ENCODE assay signal across 17 mouse cellular contexts in the genomic region with DNA sequence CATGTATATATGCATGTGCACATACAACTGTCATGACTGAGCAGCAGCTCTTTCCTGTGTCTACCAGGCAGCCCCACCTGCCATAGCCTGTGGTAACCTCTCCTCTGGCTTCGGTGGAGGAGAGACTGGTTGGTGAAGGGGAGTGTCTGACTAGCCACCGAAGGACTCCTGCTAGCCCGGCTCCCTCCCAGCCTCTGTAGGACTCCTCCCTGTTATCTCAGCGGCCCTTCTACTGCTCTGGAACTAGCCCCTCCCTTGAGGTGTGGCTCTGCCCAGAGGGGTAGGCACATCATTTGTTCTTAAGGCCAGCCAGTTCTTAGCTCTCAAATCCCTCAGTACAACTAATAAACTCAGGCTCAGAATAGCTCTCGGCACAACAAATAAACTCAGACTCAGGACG. TPM values are rescaled to one million over a fixed set of nuclear protein-coding genes. Genes with fewer than 3 reads are reported as not detected.
A peak's percentile ranks its signal among the peaks of the same experiment; 100 is the strongest.
DNase-seq lines count a peak whose midpoint lies in the region; ATAC-seq and TF ChIP-seq lines count a peak whose summit lies in the region.
"Had no signal": no experiment of that assay in that cellular context is flagged by ENCODE, and none has a peak within 500 bp of the region (broad histone marks: within the 10 kb centered on the region; RNA-seq: fewer than 3 reads in every experiment).

No protein-coding gene starts in this region.

- no peaks in the 10 kb centered on the region for H3K9me3 ChIP-seq in intestine, embryonic 15.5 days
- H3K9me3 ChIP-seq in intestine, postnatal 0 days (ENCODE audit: control insufficient read depth): no peaks in the 10 kb centered on the region
- H3K9me3 ChIP-seq in liver, embryonic 11.5 days (ENCODE audit: control insufficient read depth, low read length): no peaks in the 10 kb centered on the region
- no peaks in the 10 kb centered on the region for H3K9me3 ChIP-seq in forebrain, embryonic 10.5 days
- no peaks in the 10 kb centered on the region for H3K9me3 ChIP-seq in hindbrain, postnatal 0 days (ENCODE audit: low read length)
- H3K9me3 ChIP-seq: midbrain, embryonic 13.5 days had no signal

- DNase-seq in R1 (ENCODE audit: low read depth, low spot score): peak; percentile 92
- no peak for DNase-seq in liver, embryonic 11.5 days (ENCODE audit: low spot score)
- peak; percentile 83 to 84 for DNase-seq in spleen, postnatal 4 days (ENCODE audit: low spot score in 2 of 2)
- no peak for DNase-seq in forebrain, embryonic 10.5 days (ENCODE audit: extremely low spot score, low spot score)
- DNase-seq in hindbrain, postnatal 0 days (ENCODE audit: low spot score): no peak
- DNase-seq in left cerebral cortex, postnatal 14 days (ENCODE audit: low spot score in 2 of 2): no peak
- DNase-seq: adrenal gland, postnatal 14 days; cerebellum, adult 18-20 months; embryo, embryonic 11 days; gastrocnemius, postnatal 25 days; heart, postnatal 36 days; kidney, adult 2 months; layer of hippocampus, adult 9-11 months; left cerebral cortex, postnatal 4 days had no signal

- no peak for TF ChIP-seq CTCF in intestine, postnatal 0 days (IDR thresholded peaks at IDR 0.05; ENCODE audit: low read depth)
- TF ChIP-seq CTCF in hindbrain, postnatal 0 days (IDR thresholded peaks at IDR 0.05; ENCODE audit: low read depth): no peak

- H3K27ac ChIP-seq in intestine, embryonic 15.5 days: no peak overlapping the region
- no peak overlapping the region for H3K27ac ChIP-seq in intestine, postnatal 0 days (ENCODE audit: low read depth, low read length)
- peak overlapping the region; percentile 54 for H3K27ac ChIP-seq in liver, embryonic 11.5 days (ENCODE audit: low read depth, low read length)
- H3K27ac ChIP-seq in forebrain, embryonic 10.5 days: no peak overlapping the region
- no peak overlapping the region for H3K27ac ChIP-seq in hindbrain, postnatal 0 days
- H3K27ac ChIP-seq: midbrain, embryonic 13.5 days had no signal

- no peak overlapping the region for H3K9ac ChIP-seq in intestine, embryonic 15.5 days
- H3K9ac ChIP-seq in intestine, postnatal 0 days (ENCODE audit: low read depth, low read length): no peak overlapping the region
- H3K9ac ChIP-seq in liver, embryonic 11.5 days (ENCODE audit: low read depth, low read length): peak overlapping the region; percentile 34; the same call in 1 of the 2 replicates
- no peak overlapping the region for H3K9ac ChIP-seq in hindbrain, postnatal 0 days (replicated peaks; ENCODE audit: low read length)
- H3K9ac ChIP-seq: midbrain, embryonic 13.5 days had no signal

- 33% methylated on average over 6 of the region's 6 CpGs for WGBS in intestine, embryonic 15.5 days
- WGBS in intestine, postnatal 0 days: 37% methylated on average over 6 of the region's 6 CpGs
- WGBS in liver, embryonic 11.5 days: 40% methylated on average over 6 of the region's 6 CpGs
- 42% methylated on average over 6 of the region's 6 CpGs for WGBS in forebrain, embryonic 10.5 days
- WGBS in hindbrain, postnatal 0 days: 52% methylated on average over 6 of the region's 6 CpGs

- H3K4me2 ChIP-seq in intestine, embryonic 15.5 days (replicated peaks): no peak overlapping the region
- H3K4me2 ChIP-seq in intestine, postnatal 0 days (replicated peaks; ENCODE audit: low read depth): no peak overlapping the region
- peak overlapping the region; percentile 42 for H3K4me2 ChIP-seq in liver, embryonic 11.5 days
- H3K4me2 ChIP-seq in hindbrain, postnatal 0 days (ENCODE audit: low read depth, low read length): no peak overlapping the region
- H3K4me2 ChIP-seq: midbrain, embryonic 13.5 days had no signal

- ATAC-seq in intestine, embryonic 15.5 days: peak; percentile 62; the same call in 1 of the 2 replicates
- ATAC-seq in intestine, postnatal 0 days: no peak
- ATAC-seq in liver, embryonic 11.5 days (replicated peaks; ENCODE audit: low FRiP score): peak; percentile 94
- ATAC-seq in hindbrain, postnatal 0 days: no peak
- ATAC-seq: midbrain, embryonic 13.5 days had no signal

- H3K4me1 ChIP-seq in intestine, embryonic 15.5 days (replicated peaks): peaks cover 9% of the 10 kb centered on the region
- no peaks in the 10 kb centered on the region for H3K4me1 ChIP-seq in intestine, postnatal 0 days (replicated peaks; ENCODE audit: control insufficient read depth, insufficient read depth, low read length)
- peaks cover 38% of the 10 kb centered on the region for H3K4me1 ChIP-seq in liver, embryonic 11.5 days (replicated peaks; ENCODE audit: control insufficient read depth, insufficient read depth, low read length)
- peaks cover 17% of the 10 kb centered on the region for H3K4me1 ChIP-seq in forebrain, embryonic 10.5 days
- no peaks in the 10 kb centered on the region for H3K4me1 ChIP-seq in hindbrain, postnatal 0 days (ENCODE audit: insufficient read depth, low read length)

- intact Hi-C loops in left cerebral cortex, postnatal 14 days (cut with DNase I): no loop called here

- no peaks in the 10 kb centered on the region for H3K27me3 ChIP-seq in intestine, embryonic 15.5 days (replicated peaks)
- no peaks in the 10 kb centered on the region for H3K27me3 ChIP-seq in intestine, postnatal 0 days (replicated peaks; ENCODE audit: control insufficient read depth, insufficient read depth, low read length)
- H3K27me3 ChIP-seq in liver, embryonic 11.5 days (replicated peaks; ENCODE audit: control insufficient read depth, insufficient read depth, low read length): no peaks in the 10 kb centered on the region
- no peaks in the 10 kb centered on the region for H3K27me3 ChIP-seq in forebrain, embryonic 10.5 days (ENCODE audit: poor library complexity, severe bottlenecking)
- H3K27me3 ChIP-seq in hindbrain, postnatal 0 days (ENCODE audit: insufficient read depth, low read length): no peaks in the 10 kb centered on the region
- H3K27me3 ChIP-seq: midbrain, embryonic 13.5 days had no signal

- no peak overlapping the region for H3K4me3 ChIP-seq in intestine, embryonic 15.5 days (replicated peaks)
- no peak overlapping the region for H3K4me3 ChIP-seq in intestine, postnatal 0 days (ENCODE audit: low read depth, low read length)
- H3K4me3 ChIP-seq in liver, embryonic 11.5 days (ENCODE audit: low read depth, low read length): no peak overlapping the region
- H3K4me3 ChIP-seq in forebrain, embryonic 10.5 days: no peak overlapping the region
- no peak overlapping the region for H3K4me3 ChIP-seq in hindbrain, postnatal 0 days (ENCODE audit: low read length)
- H3K4me3 ChIP-seq: midbrain, embryonic 13.5 days had no signal

- H3K36me3 ChIP-seq in intestine, embryonic 15.5 days: no peaks in the 10 kb centered on the region
- no peaks in the 10 kb centered on the region for H3K36me3 ChIP-seq in intestine, postnatal 0 days (ENCODE audit: control insufficient read depth, insufficient read depth)
- peaks cover 3% of the 10 kb centered on the region; the same call in 1 of the 2 replicates for H3K36me3 ChIP-seq in liver, embryonic 11.5 days (ENCODE audit: control insufficient read depth, insufficient read depth, low read length)
- no peaks in the 10 kb centered on the region for H3K36me3 ChIP-seq in forebrain, embryonic 10.5 days (replicated peaks)
- H3K36me3 ChIP-seq in hindbrain, postnatal 0 days (ENCODE audit: insufficient read depth, low read length): no peaks in the 10 kb centered on the region
- H3K36me3 ChIP-seq: midbrain, embryonic 13.5 days had no signal

RNA-seq across cellular contexts. Expression of a gene that starts 7.3 kb away (rescaled TPM):
- 127 and 144 TPM in 2 replicates for polyA plus RNA-seq in intestine, embryonic 15.5 days (2015; fragmentation: Nextera tagmentation; extraction: Ambion mirVana)
- 86.4 and 86.5 TPM in 2 replicates for polyA plus RNA-seq in intestine, postnatal 0 days (2015; fragmentation: Nextera tagmentation; extraction: Ambion mirVana)
- 132 and 136 TPM in 2 replicates for polyA plus RNA-seq in liver, embryonic 11.5 days (2014; fragmentation: Nextera tagmentation; extraction: Ambion mirVana)
- polyA plus RNA-seq in forebrain, embryonic 10.5 days (2016; fragmentation: Nextera tagmentation; extraction: Ambion mirVana): 67.0 and 73.2 TPM in 2 replicates
- 15.0 and 22.2 TPM in 2 replicates for total RNA-seq in hindbrain, postnatal 0 days (2014; rRNA removed)
- polyA plus RNA-seq in hindbrain, postnatal 0 days (2015; fragmentation: Nextera tagmentation; extraction: Ambion mirVana): 23.6 and 25.3 TPM in 2 replicates
- 10 to 100 TPM; 12.1 to 14.7 TPM for total RNA-seq in left cerebral cortex, postnatal 14 days (2021)

RNA-seq across cellular contexts. Expression of a gene that starts 9.9 kb away (rescaled TPM):
- 9.6 and 11.9 TPM in 2 replicates for polyA plus RNA-seq in intestine, embryonic 15.5 days (2015; fragmentation: Nextera tagmentation; extraction: Ambion mirVana)
- polyA plus RNA-seq in intestine, postnatal 0 days (2015; fragmentation: Nextera tagmentation; extraction: Ambion mirVana): 8.9 and 9.3 TPM in 2 replicates
- polyA plus RNA-seq in liver, embryonic 11.5 days (2014; fragmentation: Nextera tagmentation; extraction: Ambion mirVana): 11.2 and 13.3 TPM in 2 replicates
- polyA plus RNA-seq in forebrain, embryonic 10.5 days (2016; fragmentation: Nextera tagmentation; extraction: Ambion mirVana): 20.1 and 23.0 TPM in 2 replicates
- total RNA-seq in hindbrain, postnatal 0 days (2014; rRNA removed): 36.8 and 38.7 TPM in 2 replicates
- polyA plus RNA-seq in hindbrain, postnatal 0 days (2015; fragmentation: Nextera tagmentation; extraction: Ambion mirVana): 15.2 and 16.0 TPM in 2 replicates
- total RNA-seq in left cerebral cortex, postnatal 14 days (2021): 10 to 100 TPM; 10.6 to 11.8 TPM

RNA-seq across cellular contexts. Expression of a gene that starts 45.4 kb away (rescaled TPM):
- 62.9 and 70.9 TPM in 2 replicates for polyA plus RNA-seq in intestine, embryonic 15.5 days (2015; fragmentation: Nextera tagmentation; extraction: Ambion mirVana)
- 34.6 and 39.3 TPM in 2 replicates for polyA plus RNA-seq in intestine, postnatal 0 days (2015; fragmentation: Nextera tagmentation; extraction: Ambion mirVana)
- 63.8 and 64.1 TPM in 2 replicates for polyA plus RNA-seq in liver, embryonic 11.5 days (2014; fragmentation: Nextera tagmentation; extraction: Ambion mirVana)
- 74.3 and 76.2 TPM in 2 replicates for polyA plus RNA-seq in forebrain, embryonic 10.5 days (2016; fragmentation: Nextera tagmentation; extraction: Ambion mirVana)
- total RNA-seq in hindbrain, postnatal 0 days (2014; rRNA removed): 34.6 and 72.0 TPM in 2 replicates
- 52.1 and 57.1 TPM in 2 replicates for polyA plus RNA-seq in hindbrain, postnatal 0 days (2015; fragmentation: Nextera tagmentation; extraction: Ambion mirVana)
- 10 to 100 TPM; 24.7 to 27.0 TPM for total RNA-seq in left cerebral cortex, postnatal 14 days (2021)

Comparison
In these comparisons a context has a peak if more than half of its experiments do, and no peak if none do; other contexts are left out.
1. ATAC-seq: peak in intestine, embryonic 15.5 days (single experiment) and liver, embryonic 11.5 days (single experiment); none in intestine, postnatal 0 days (single experiment) and hindbrain, postnatal 0 days (single experiment).
2. DNase-seq: peak in R1 (single experiment) and spleen, postnatal 4 days (2 of 2); none in liver, embryonic 11.5 days (single experiment), forebrain, embryonic 10.5 days (single experiment), hindbrain, postnatal 0 days (single experiment) and left cerebral cortex, postnatal 14 days (0 of 2).